Mouse (Mus musculus) bone marrow, adult 2 months (tissue): Measurements from ENCODE around the gene Gpr149.

ENCODE experiments used
- CTCF ChIP-seq: fragments of 200-500 bp; IDR thresholded peaks from 2 replicates; pipeline ENCODE4 v1.5.1; 2011; ENCODE audit warnings: low read length, control low read depth; ENCODE audit not compliant: control insufficient read depth, insufficient read depth
- POLR2A ChIP-seq: fragments of 200-500 bp; IDR thresholded peaks from 2 replicates; pipeline ENCODE4 v1.6.1; 2011; ENCODE audit warnings: low read depth, mild to moderate bottlenecking, control low read depth, low read length, borderline replicate concordance; ENCODE audit not compliant: control insufficient read depth

DNA sequence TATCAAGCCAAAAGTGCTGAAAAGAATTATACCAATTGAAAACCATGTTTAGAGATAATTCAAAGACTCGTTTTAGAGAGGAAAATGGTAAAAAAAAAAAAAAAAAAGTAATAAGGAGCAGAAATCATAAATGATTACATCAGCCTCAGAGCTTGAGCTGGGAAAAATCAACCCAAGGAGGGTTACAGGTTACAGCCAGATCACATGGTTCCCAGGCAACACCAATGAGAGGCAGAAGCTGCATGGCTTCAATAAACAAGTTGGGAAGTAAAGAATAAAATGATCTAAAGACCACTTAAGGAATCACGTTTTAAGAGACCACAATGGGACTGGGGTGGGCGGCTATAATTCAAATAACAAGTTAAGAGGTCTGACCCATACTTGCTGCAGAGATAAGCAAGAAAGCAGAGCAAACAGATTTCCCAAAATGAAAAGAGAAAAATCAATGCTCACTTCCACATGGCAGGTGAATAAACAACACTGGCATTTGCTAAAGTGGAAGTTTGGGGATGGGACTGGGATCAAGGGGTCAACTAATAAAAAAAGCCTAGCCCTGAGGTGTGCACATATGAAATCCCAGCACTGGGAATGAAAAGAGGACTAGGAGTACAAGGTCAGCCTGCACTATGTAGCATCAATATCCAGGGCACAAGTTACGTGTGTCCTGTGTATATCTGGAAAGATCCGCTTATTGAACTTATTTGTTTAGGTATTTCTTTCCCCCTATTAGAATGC lies 99.6 kb downstream of the Gpr149 start:
- TF ChIP-seq POLR2A = no peak
- no peak for TF ChIP-seq CTCF
